Mouse (Mus musculus): ENCODE results near the gene Faim.

Faim gene

GRCm38 (mm10) chr9:98976081-98976480, 10.1 kb upstream of the Faim start:
- DNase-seq: no peak

- DNase-seq: no peak
Measured at GRCm38 (mm10) chr9:98976520-98976919, 9.7 kb upstream of the Faim start.

- peak; percentile 88 for DNase-seq
Measured at GRCm38 (mm10) chr9:98979431-98980416, 6.4 kb upstream of the Faim start.

- no peak for DNase-seq
Measured at GRCm38 (mm10) chr9:98986476-98987096, 413 bp downstream of the Faim start.

- DNase-seq: no peak
Measured at GRCm38 (mm10) chr9:98987131-98987530, 958 bp downstream of the Faim start.

- DNase-seq: no peak
Measured at GRCm38 (mm10) chr9:98994103-98994502, 7.9 kb downstream of the Faim start.

- DNase-seq: peak; percentile 68
Measured at GRCm38 (mm10) chr9:98999881-99000339, 13.7 kb downstream of the Faim start.

- DNase-seq: no peak
Measured at GRCm38 (mm10) chr9:99001326-99001725, 15.2 kb downstream of the Faim start.

GRCm38 (mm10) chr9:99009069-99009897, 23.1 kb downstream of the Faim start:
- no peak for DNase-seq

- DNase-seq: no peak
Measured at GRCm38 (mm10) chr9:99009898-99010199, 23.7 kb downstream of the Faim start.

GRCm38 (mm10) chr9:99016301-99016700, 30.1 kb downstream of the Faim start:
- DNase-seq: no peak

- no peak for DNase-seq
Measured at GRCm38 (mm10) chr9:99016759-99017158, 30.6 kb downstream of the Faim start.

- no peak for DNase-seq
Measured at GRCm38 (mm10) chr9:99017679-99018078, 31.5 kb downstream of the Faim start.

- DNase-seq: no peak
Measured at GRCm38 (mm10) chr9:99021166-99021565, 35.0 kb downstream of the Faim start.

- DNase-seq: no peak
Measured at GRCm38 (mm10) chr9:99021751-99022150, 35.6 kb downstream of the Faim start.

- no peak for DNase-seq
Measured at GRCm38 (mm10) chr9:99032031-99032430, 45.9 kb downstream of the Faim start.

- no peak for DNase-seq
Measured at GRCm38 (mm10) chr9:99034111-99034510, 47.9 kb downstream of the Faim start.

- DNase-seq: no peak
Measured at GRCm38 (mm10) chr9:99035575-99035974, 49.4 kb downstream of the Faim start, which contains the start of gene Gm1123. Gene Gm1123 (minus strand): TSS chr9:99035715.

GRCm38 (mm10) chr9:99041994-99042393, 55.8 kb downstream of the Faim start:
- DNase-seq: no peak

GRCm38 (mm10) chr9:99042641-99043040, 56.5 kb downstream of the Faim start:
- no peak for DNase-seq

- DNase-seq: peak; percentile 46
Measured at GRCm38 (mm10) chr9:99044761-99045160, 58.6 kb downstream of the Faim start.

GRCm38 (mm10) chr9:99048724-99049250, 62.6 kb downstream of the Faim start:
- DNase-seq: no peak

GRCm38 (mm10) chr9:99049760-99050159, 63.6 kb downstream of the Faim start:
- no peak for DNase-seq
